Mouse (Mus musculus) thymus, postnatal 14 days (tissue): Measurements from ENCODE around the gene Dnajc15.
A peak's percentile ranks its signal among the peaks of the same experiment; 100 is the strongest.

Source experiments
- DNase-seq: peaks from one replicate; pipeline ENCODE4 v3.0.0; 2021

The Dnajc15 gene

GRCm38 (mm10) chr14:77794285-77794949 is 80.5 kb downstream of the Dnajc15 start:
- DNase-seq: no peak

GRCm38 (mm10) chr14:77792998-77793397 is 81.9 kb downstream of the Dnajc15 start:
- DNase-seq: no peak

GRCm38 (mm10) chr14:77783217-77783616 is 91.7 kb downstream of the Dnajc15 start:
- peak; percentile 63 for DNase-seq

GRCm38 (mm10) chr14:77777365-77777764 is 97.6 kb downstream of the Dnajc15 start:
- no peak for DNase-seq

GRCm38 (mm10) chr14:77776005-77776531 is 98.9 kb downstream of the Dnajc15 start:
- DNase-seq: no peak

GRCm38 (mm10) chr14:77773331-77773730 is 101.6 kb downstream of the Dnajc15 start:
- no peak for DNase-seq

- DNase-seq: no peak
Measured at GRCm38 (mm10) chr14:77771626-77772025, 103.3 kb downstream of the Dnajc15 start.
